Mouse (Mus musculus) lung, adult 2 months (tissue): ENCODE measurements around the gene Bend3.

ENCODE experiments used
- CTCF ChIP-seq: fragments of 200-500 bp; IDR thresholded peaks from 2 replicates; pipeline ENCODE4 v1.5.1; 2011; ENCODE audit warnings: mild to moderate bottlenecking, low read length, control low read depth; ENCODE audit not compliant: insufficient read depth
- POLR2A ChIP-seq: fragments of 200-500 bp; IDR thresholded peaks from 2 replicates; pipeline ENCODE4 v1.6.1; 2011; ENCODE audit warnings: low read depth, mild to moderate bottlenecking, control low read depth, low read length, borderline replicate concordance; ENCODE audit errors: extremely low read depth

DNA sequence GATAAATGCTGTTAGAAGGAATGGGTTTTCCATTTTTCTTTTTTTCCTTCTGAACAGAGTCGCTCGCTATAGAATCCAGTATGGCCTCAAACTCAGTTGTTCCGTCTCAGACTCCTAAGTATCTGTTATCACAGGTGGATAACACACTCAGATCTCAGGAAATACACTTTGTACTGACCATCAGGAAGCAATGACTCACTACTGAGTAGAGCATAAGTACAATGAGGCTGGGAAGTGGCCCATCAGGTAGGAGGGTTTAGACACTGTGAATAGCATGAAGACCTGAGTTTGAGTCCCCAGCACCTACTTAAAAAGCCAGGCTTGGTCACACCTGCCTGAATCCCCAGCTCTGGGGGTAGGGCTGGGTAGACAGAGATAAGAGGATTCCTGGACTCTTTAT, 30.0 kb upstream of the Bend3 start:
- TF ChIP-seq POLR2A (no peak), CTCF (no peak)
